Mouse (Mus musculus) bone marrow, adult 2 months (tissue): ENCODE results near the gene Apold1.

Experiments
- CTCF ChIP-seq: fragments of 200-500 bp; IDR thresholded peaks from 2 replicates; pipeline ENCODE4 v1.5.1; 2011; ENCODE audit warnings: low read length, control low read depth; ENCODE audit not compliant: control insufficient read depth, insufficient read depth
- POLR2A ChIP-seq: fragments of 200-500 bp; IDR thresholded peaks from 2 replicates; pipeline ENCODE4 v1.6.1; 2011; ENCODE audit warnings: low read depth, mild to moderate bottlenecking, control low read depth, low read length, borderline replicate concordance; ENCODE audit not compliant: control insufficient read depth

GRCm38 (mm10) chr6:134932486-134933206, 48.9 kb upstream of the Apold1 start:
- TF ChIP-seq POLR2A, result no peak
- no peak for TF ChIP-seq CTCF
